In the genomic region with DNA sequence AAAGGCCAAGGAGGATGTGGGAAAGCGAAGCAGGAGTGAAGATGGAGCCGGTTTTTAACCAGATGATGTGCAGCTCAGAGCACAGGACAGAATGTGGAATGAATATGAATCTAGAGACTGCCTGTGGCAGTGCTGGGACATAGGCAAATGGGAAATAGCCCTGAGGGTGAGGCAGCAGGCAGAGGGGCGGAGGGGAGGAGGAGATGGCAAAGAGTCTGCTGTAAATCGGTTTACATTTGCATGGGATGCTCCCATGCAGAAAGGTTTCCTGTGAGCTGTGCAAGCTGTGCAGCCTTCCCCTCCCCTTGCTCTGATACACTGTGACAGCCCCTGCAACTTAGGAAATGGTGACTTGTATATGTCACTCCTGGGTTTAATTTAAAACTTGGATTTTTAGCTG, we compare ENCODE assay signal across 13 mouse cellular contexts.
A peak's percentile ranks its signal among the peaks of the same experiment; 100 is the strongest.
DNase-seq lines count a peak whose midpoint lies in the region; ATAC-seq lines count a peak whose summit lies in the region.
"Had no signal": no experiment of that assay in that cellular context is flagged by ENCODE, and none has a peak within 500 bp of the region (broad histone marks: within the 10 kb centered on the region; RNA-seq: fewer than 3 reads in every experiment).

No protein-coding gene starts in this region.

- H3K4me3 ChIP-seq in forebrain, embryonic 13.5 days = no peak overlapping the region
- H3K4me3 ChIP-seq in forebrain, embryonic 11.5 days (ENCODE audit: low read depth, low read length) = no peak overlapping the region
- no peak overlapping the region for H3K4me3 ChIP-seq in hindbrain, embryonic 14.5 days (replicated peaks; ENCODE audit: low read length)
- no peak overlapping the region for H3K4me3 ChIP-seq in neural tube, embryonic 14.5 days (ENCODE audit: low read depth, low read length)
- H3K4me3 ChIP-seq: forebrain, embryonic 12.5 days; limb, embryonic 10.5 days had no signal

- 0 out of 2 replicates have a peak, but pooled peaks have one; percentile 30 for ATAC-seq in forebrain, embryonic 13.5 days
- ATAC-seq in forebrain, embryonic 11.5 days (replicated peaks; ENCODE audit: low FRiP score) = no peak
- peak; percentile 77 for ATAC-seq in hindbrain, embryonic 14.5 days (ENCODE audit: low FRiP score)
- ATAC-seq in neural tube, embryonic 14.5 days (ENCODE audit: low read depth) = peak; percentile 63

- no peak overlapping the region for H3K4me2 ChIP-seq in forebrain, embryonic 13.5 days
- H3K4me2 ChIP-seq in forebrain, embryonic 11.5 days (ENCODE audit: low read depth, low read length, severe bottlenecking) = no peak overlapping the region
- H3K4me2 ChIP-seq in hindbrain, embryonic 14.5 days (replicated peaks) = no peak overlapping the region
- no peak overlapping the region for H3K4me2 ChIP-seq in neural tube, embryonic 14.5 days (ENCODE audit: low read depth, low read length)
- H3K4me2 ChIP-seq: forebrain, embryonic 12.5 days had no signal

- no peaks in the 10 kb centered on the region for H3K27me3 ChIP-seq in forebrain, embryonic 13.5 days
- H3K27me3 ChIP-seq in forebrain, embryonic 11.5 days (ENCODE audit: control insufficient read depth, insufficient read depth, low read length) = no peaks in the 10 kb centered on the region
- H3K27me3 ChIP-seq in hindbrain, embryonic 14.5 days (ENCODE audit: control insufficient read depth, insufficient read depth, low read length) = no peaks in the 10 kb centered on the region
- no peaks in the 10 kb centered on the region for H3K27me3 ChIP-seq in neural tube, embryonic 14.5 days (ENCODE audit: control insufficient read depth, insufficient read depth, low read length)
- H3K27me3 ChIP-seq: forebrain, embryonic 12.5 days had no signal

- no peak overlapping the region for H3K9ac ChIP-seq in forebrain, embryonic 13.5 days
- no peak overlapping the region for H3K9ac ChIP-seq in forebrain, embryonic 11.5 days (ENCODE audit: low read length)
- H3K9ac ChIP-seq in hindbrain, embryonic 14.5 days = no peak overlapping the region
- no peak overlapping the region for H3K9ac ChIP-seq in neural tube, embryonic 14.5 days (replicated peaks; ENCODE audit: low read depth, low read length)
- H3K9ac ChIP-seq: forebrain, embryonic 12.5 days had no signal

- H3K4me1 ChIP-seq in forebrain, embryonic 13.5 days = no peaks in the 10 kb centered on the region
- H3K4me1 ChIP-seq in forebrain, embryonic 11.5 days (replicated peaks; ENCODE audit: control insufficient read depth, insufficient read depth, low read length) = no peaks in the 10 kb centered on the region
- H3K4me1 ChIP-seq in hindbrain, embryonic 14.5 days (replicated peaks; ENCODE audit: control insufficient read depth, insufficient read depth, low read length) = no peaks in the 10 kb centered on the region
- no peaks in the 10 kb centered on the region for H3K4me1 ChIP-seq in neural tube, embryonic 14.5 days (ENCODE audit: control insufficient read depth, insufficient read depth, low read length)
- H3K4me1 ChIP-seq: forebrain, embryonic 12.5 days had no signal

- DNase-seq in forebrain, embryonic 11.5 days (ENCODE audit: low spot score) = no peak
- DNase-seq in R1 (ENCODE audit: low read depth, low spot score) = peak; percentile 18
- no peak for DNase-seq in hindbrain, embryonic 14.5 days (ENCODE audit: low spot score)
- DNase-seq in natural killer cell, adult 2 months (ENCODE audit: low spot score in 2 of 2) = no peak
- DNase-seq in adrenal gland, adult 8-10 months = no peak
- DNase-seq in ovary, postnatal 10 days (ENCODE audit: low spot score) = no peak
- DNase-seq: heart, postnatal 10 days; lung, adult 18-20 months; thymus, adult 2 months had no signal

- WGBS in forebrain, embryonic 13.5 days = 73% methylated on average over 4 of the region's 4 CpGs
- 58% methylated on average over 4 of the region's 4 CpGs for WGBS in forebrain, embryonic 11.5 days
- WGBS in hindbrain, embryonic 14.5 days = 36% methylated on average over 4 of the region's 4 CpGs
- 35% methylated on average over 4 of the region's 4 CpGs for WGBS in neural tube, embryonic 14.5 days

- H3K9me3 ChIP-seq in forebrain, embryonic 13.5 days (replicated peaks) = no peaks in the 10 kb centered on the region
- no peaks in the 10 kb centered on the region for H3K9me3 ChIP-seq in forebrain, embryonic 11.5 days (ENCODE audit: control insufficient read depth, low read length)
- H3K9me3 ChIP-seq in hindbrain, embryonic 14.5 days (ENCODE audit: control insufficient read depth, low read length) = no peaks in the 10 kb centered on the region
- no peaks in the 10 kb centered on the region for H3K9me3 ChIP-seq in neural tube, embryonic 14.5 days (ENCODE audit: control insufficient read depth, low read length)
- H3K9me3 ChIP-seq: forebrain, embryonic 12.5 days; limb, embryonic 10.5 days had no signal

- no peaks in the 10 kb centered on the region for H3K36me3 ChIP-seq in forebrain, embryonic 13.5 days (ENCODE audit: poor library complexity, severe bottlenecking)
- H3K36me3 ChIP-seq in forebrain, embryonic 11.5 days (ENCODE audit: control insufficient read depth, insufficient read depth, low read length) = no peaks in the 10 kb centered on the region
- peaks cover 2% of the 10 kb centered on the region for H3K36me3 ChIP-seq in hindbrain, embryonic 14.5 days (replicated peaks; ENCODE audit: control insufficient read depth, insufficient read depth)
- H3K36me3 ChIP-seq in neural tube, embryonic 14.5 days (ENCODE audit: control insufficient read depth, insufficient read depth, low read length) = no peaks in the 10 kb centered on the region
- H3K36me3 ChIP-seq: forebrain, embryonic 12.5 days; limb, embryonic 10.5 days had no signal

- H3K27ac ChIP-seq in forebrain, embryonic 13.5 days = no peak overlapping the region
- H3K27ac ChIP-seq in forebrain, embryonic 11.5 days (ENCODE audit: low read depth, low read length) = no peak overlapping the region
- H3K27ac ChIP-seq in hindbrain, embryonic 14.5 days = no peak overlapping the region
- H3K27ac ChIP-seq in neural tube, embryonic 14.5 days (ENCODE audit: low read depth, low read length) = no peak overlapping the region
- H3K27ac ChIP-seq: forebrain, embryonic 12.5 days; limb, embryonic 10.5 days had no signal
